Mouse (Mus musculus) C2C12 (cell line): ENCODE results near the gene Map3k1. TPM values are rescaled to one million over a fixed set of nuclear protein-coding genes. Genes with fewer than 3 reads are reported as not detected.
A peak's percentile ranks its signal among the peaks of the same experiment; 100 is the strongest.

Experiments
- H3K27me3 ChIP-seq: one replicate; pipeline ENCODE4 v1.6.1; 2011; ENCODE audit not compliant: control insufficient read depth, insufficient read depth, insufficient read length
- H3K36me3 ChIP-seq: one replicate; pipeline ENCODE4 v1.6.1; 2011; ENCODE audit not compliant: control insufficient read depth, insufficient read depth
- H3K4me3 ChIP-seq: one replicate; pipeline ENCODE4 v1.5.1; 2011; ENCODE audit warnings: mild to moderate bottlenecking, control low read depth; ENCODE audit not compliant: poor library complexity, insufficient read depth, severe bottlenecking
- H3K79me2 ChIP-seq: one replicate; pipeline ENCODE4 v1.6.1; 2011; ENCODE audit not compliant: control insufficient read depth, insufficient read depth
- H3K79me3 ChIP-seq: one replicate; pipeline ENCODE4 v1.6.1; 2011; ENCODE audit warnings: low read depth, control low read depth
- H3ac ChIP-seq: one replicate; pipeline ENCODE3; 2011; ENCODE audit warnings: low read depth; ENCODE audit not compliant: control insufficient read depth, insufficient read length
- CEBPB ChIP-seq: IDR thresholded peaks from one replicate; pipeline ENCODE4 v1.6.1; 2011; ENCODE audit warnings: low read depth, mild to moderate bottlenecking, control low read depth, moderate library complexity
- CTCF ChIP-seq: IDR thresholded peaks from one replicate; pipeline ENCODE4 v1.5.1; 2011; ENCODE audit not compliant: control insufficient read depth, insufficient read depth, insufficient read length
- FOSL1 ChIP-seq: IDR thresholded peaks from one replicate; pipeline ENCODE4 v1.8.0; 2011; ENCODE audit warnings: mild to moderate bottlenecking, low read length; ENCODE audit not compliant: poor library complexity, insufficient read depth, severe bottlenecking
- MAX ChIP-seq: IDR thresholded peaks from one replicate; pipeline ENCODE4 v1.6.1; 2011; ENCODE audit warnings: mild to moderate bottlenecking, control low read depth
- MYOD1 ChIP-seq: IDR thresholded peaks from one replicate; pipeline ENCODE4 v1.6.1; 2011; ENCODE audit warnings: low read depth; ENCODE audit not compliant: control insufficient read depth, insufficient read length
- MYOG ChIP-seq: IDR thresholded peaks from one replicate; pipeline ENCODE4 v1.6.1; 2011; ENCODE audit not compliant: control insufficient read depth, insufficient read length; ENCODE audit errors: extremely low read depth
- USF1 ChIP-seq: IDR thresholded peaks from one replicate; pipeline ENCODE4 v1.6.1; 2011; ENCODE audit warnings: low read depth, mild to moderate bottlenecking, control low read depth, moderate library complexity
- polyA plus RNA-seq: library from polyadenylated mRNA; unstranded; fragments of >200 nt; fragmentation: generic; extraction: Trizol; gene quantifications from one replicate; pipeline ENCODE4 v1.2.1, GENCODE M21; 2012; ENCODE audit warnings: missing spikeins

The Map3k1 gene
- polyA plus RNA-seq, 1 experiment, result 1.5 TPM

DNA sequence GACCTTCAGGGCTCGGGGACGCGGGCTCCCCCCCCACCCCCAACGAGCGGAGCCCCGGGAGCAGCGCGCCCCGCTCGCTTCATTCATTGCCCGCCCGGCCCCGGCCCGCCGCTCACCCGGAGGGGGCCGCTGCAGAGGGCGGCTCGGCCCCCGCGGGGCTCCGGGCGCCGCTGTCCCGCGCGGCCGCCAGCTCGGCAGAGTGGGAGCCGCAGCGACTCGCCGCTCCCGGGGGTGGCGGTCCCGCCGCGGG, 481 bp downstream of the Map3k1 start:
- TF ChIP-seq MYOD1, result no peak
- no peak for TF ChIP-seq FOSL1
- TF ChIP-seq USF1, result no peak
- TF ChIP-seq MAX, result no peak
- no peak for TF ChIP-seq CEBPB
- no peak for TF ChIP-seq MYOG
- TF ChIP-seq CTCF, result no peak
- H3K36me3 ChIP-seq, result no peaks in the 10 kb centered on the region
- H3ac ChIP-seq, result peak overlapping the region; percentile 80
- H3K27me3 ChIP-seq, result no peaks in the 10 kb centered on the region
- H3K4me3 ChIP-seq, result peak overlapping the region; percentile 52
- H3K79me3 ChIP-seq, result no peaks in the 10 kb centered on the region
- peaks cover 13% of the 10 kb centered on the region for H3K79me2 ChIP-seq

DNA sequence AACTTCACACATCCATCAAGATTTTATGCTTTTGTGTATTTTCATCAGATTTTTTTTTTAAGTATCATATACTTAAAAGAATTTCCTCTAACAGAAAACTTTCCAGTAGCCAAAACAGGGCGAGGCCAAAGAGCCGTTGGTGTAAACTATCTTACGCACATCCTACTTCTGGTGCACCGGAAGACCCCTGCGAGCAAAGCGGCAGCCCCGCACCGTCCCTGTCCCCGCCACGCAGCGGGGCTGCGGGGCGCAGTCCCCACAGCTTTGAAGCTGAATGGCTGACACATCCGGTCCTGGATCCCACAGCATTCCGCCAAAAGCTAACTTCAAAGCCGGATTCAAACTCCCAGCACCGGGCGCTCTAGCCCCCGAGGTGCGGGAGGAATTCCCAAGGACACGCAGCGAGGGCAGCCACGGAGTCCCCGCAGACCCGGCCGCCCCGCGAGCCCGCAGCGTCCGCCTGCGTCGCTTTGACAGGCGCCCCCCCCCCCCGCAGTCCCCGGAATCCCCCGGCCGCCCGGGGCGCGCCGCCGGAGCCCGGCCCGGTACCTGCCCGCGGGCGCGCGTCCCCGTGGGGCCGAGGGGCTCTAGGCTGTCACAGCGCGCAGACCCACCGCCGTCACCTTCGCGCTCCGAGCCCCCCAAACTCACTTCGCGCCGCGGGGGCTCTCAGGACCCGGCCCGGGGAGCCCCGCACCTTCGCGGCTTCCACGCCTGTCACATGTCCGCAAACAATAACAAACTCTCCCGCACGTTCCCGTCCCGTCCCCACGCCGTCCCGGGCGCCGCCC, 1.0 kb downstream of the Map3k1 start:
- H3ac ChIP-seq, result peak overlapping the region; percentile 80
- no peaks in the 10 kb centered on the region for H3K79me3 ChIP-seq
- no peak for TF ChIP-seq FOSL1
- no peak for TF ChIP-seq CTCF
- TF ChIP-seq USF1, result no peak
- TF ChIP-seq MYOG, result no peak
- TF ChIP-seq CEBPB, result no peak
- no peak for TF ChIP-seq MAX
- no peak for TF ChIP-seq MYOD1
- H3K4me3 ChIP-seq, result peak overlapping the region; percentile 52
- no peaks in the 10 kb centered on the region for H3K27me3 ChIP-seq
- H3K36me3 ChIP-seq, result no peaks in the 10 kb centered on the region
- H3K79me2 ChIP-seq, result peaks cover 13% of the 10 kb centered on the region

DNA sequence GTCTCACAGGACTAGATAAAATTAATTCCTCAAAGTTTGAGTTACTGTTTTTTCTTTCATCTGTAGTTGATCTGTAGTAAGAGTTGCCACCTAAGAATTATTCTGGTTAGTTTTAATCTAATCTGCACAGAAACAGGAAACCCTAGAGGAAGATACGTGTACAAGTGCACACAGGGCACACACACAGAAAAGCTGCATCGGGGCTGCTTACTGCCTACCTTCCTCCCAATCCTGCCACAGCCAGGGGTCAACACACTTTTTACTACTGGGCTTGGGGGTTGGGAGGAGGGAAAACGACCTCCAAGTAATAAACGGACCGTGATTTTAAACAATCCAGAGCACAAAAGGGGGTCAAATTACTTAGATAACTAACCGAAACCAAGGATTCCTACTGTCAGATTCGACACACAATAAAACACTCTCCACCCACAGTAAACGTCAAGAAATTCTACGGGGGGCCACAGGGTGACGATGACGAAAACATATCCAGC, 1.6 kb downstream of the Map3k1 start:
- Histone ChIP-seq H3K36me3 (no peaks in the 10 kb centered on the region), H3K27me3 (no peaks in the 10 kb centered on the region), H3K4me3 (peak overlapping the region; percentile 52), H3K79me2 (peaks cover 13% of the 10 kb centered on the region), H3ac (no peak overlapping the region), H3K79me3 (no peaks in the 10 kb centered on the region)
- TF ChIP-seq MAX (no peak), MYOG (no peak), CTCF (no peak), CEBPB (no peak), FOSL1 (no peak), USF1 (no peak), MYOD1 (no peak)

DNA sequence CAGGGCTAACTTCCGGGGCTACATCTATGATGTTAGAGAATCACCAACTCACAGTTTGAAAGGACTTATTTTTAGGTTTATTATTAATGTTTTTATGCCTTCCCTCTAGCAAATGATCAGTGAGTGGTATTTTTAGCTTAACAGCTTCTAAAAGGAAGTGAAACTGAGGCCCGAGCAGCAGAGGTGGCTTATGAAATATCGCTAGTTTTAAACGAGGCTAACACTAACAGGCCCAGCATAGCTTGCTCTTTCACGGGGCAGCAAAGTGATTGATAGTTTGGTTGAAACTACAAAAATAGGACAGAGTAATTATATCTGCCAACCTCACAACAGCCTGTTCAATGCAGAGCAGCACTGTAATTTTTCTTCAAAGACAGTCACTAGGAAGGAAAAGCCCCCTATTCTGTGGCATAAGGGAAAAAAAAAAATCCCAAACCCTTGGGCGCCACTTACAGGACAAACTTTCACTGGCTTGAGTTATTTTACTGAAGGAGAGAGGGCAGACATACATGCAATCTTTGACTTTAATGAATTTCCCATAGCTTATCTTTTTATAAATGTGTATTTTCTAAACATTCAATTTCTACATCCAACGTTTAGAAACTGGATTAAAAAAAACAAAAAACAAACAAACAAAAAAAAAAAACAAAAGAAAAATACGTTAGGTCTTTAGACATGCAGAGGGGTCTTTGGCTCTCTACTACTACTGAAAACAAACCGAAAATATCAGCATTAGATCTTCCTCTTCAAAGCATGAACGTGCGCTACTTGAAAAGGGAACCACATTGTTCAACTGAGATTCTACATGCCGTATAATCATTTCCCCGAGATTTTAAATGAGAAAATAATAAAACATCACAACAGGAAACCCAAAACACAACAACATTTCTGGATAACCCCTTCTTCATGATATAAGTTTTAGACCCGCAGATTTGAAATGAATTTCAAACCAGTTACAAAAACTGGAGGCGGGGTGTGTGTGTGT, 2.8 kb downstream of the Map3k1 start:
- Histone ChIP-seq H3K79me3 (no peaks in the 10 kb centered on the region), H3K27me3 (no peaks in the 10 kb centered on the region), H3K36me3 (no peaks in the 10 kb centered on the region), H3K4me3 (no peak overlapping the region), H3ac (no peak overlapping the region), H3K79me2 (peaks cover 13% of the 10 kb centered on the region)
- TF ChIP-seq FOSL1 (no peak), CTCF (no peak), USF1 (no peak), MAX (no peak), MYOG (no peak), CEBPB (no peak), MYOD1 (no peak)

DNA sequence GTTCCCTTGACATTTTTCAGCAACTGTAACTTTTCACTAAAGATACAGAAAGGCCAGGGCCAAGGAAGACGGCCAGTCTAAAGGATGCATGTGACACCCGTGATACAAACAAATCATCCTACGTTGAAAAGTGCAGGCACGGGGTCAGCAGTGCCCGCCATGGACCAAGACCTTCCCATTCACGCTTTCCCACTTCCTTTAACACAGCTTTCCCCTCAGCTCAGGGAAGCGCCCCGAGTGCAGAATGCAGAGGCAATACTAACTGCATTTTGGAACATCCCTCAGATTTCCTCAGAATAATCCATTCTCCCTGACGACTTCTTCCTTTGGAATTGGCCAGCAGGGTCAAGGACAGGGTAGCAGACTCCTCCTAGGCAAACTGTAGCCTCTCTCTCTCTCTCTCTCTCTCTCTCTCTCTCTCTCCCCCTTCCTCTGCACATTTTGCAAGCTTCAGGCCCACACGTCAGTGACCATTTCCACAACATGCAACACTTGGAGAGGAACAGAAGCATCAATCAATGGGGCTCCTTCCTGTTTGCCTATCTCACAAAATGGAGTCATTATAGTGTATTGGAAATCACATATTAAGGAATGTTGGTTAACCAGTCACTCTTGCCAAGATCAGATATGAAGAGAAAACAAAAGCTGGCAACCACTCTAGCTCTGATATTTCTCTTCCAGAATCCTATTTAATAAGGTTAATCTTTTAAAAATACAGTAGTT, 3.7 kb downstream of the Map3k1 start:
- Histone ChIP-seq H3K79me3 (no peaks in the 10 kb centered on the region), H3K79me2 (peaks cover 13% of the 10 kb centered on the region), H3K27me3 (no peaks in the 10 kb centered on the region), H3K4me3 (no peak overlapping the region), H3ac (no peak overlapping the region), H3K36me3 (no peaks in the 10 kb centered on the region)
- no peak for TF ChIP-seq CEBPB
- TF ChIP-seq FOSL1, result no peak
- TF ChIP-seq MYOD1, result no peak
- TF ChIP-seq USF1, result no peak
- TF ChIP-seq CTCF, result no peak
- no peak for TF ChIP-seq MAX
